Mouse (Mus musculus) myocyte (in vitro differentiated cells): ENCODE measurements at regions not wholly inside any gene's neighbourhood (a gene's known extent, or its start where the extent isn't known, plus 50 kb on each side); places are given as distances from the start of the nearest gene placed in this dataset.

Experiments
- CEBPB ChIP-seq: IDR thresholded peaks from 2 replicates; pipeline ENCODE4 v1.6.1; 2011; ENCODE audit warnings: mild to moderate bottlenecking, moderate library complexity; ENCODE audit not compliant: poor library complexity, insufficient read depth, severe bottlenecking
- E2F4 ChIP-seq: IDR thresholded peaks from one replicate; pipeline ENCODE4 v1.6.1; 2011; ENCODE audit warnings: mild to moderate bottlenecking, control low read depth, moderate library complexity; ENCODE audit not compliant: insufficient read depth
- MAX ChIP-seq: IDR thresholded peaks from one replicate; pipeline ENCODE4 v1.6.1; 2011; ENCODE audit warnings: low read depth, mild to moderate bottlenecking, control low read depth
- MYOD1 ChIP-seq, 3 experiments: IDR thresholded peaks; one replicate each; pipeline ENCODE4 v1.6.1; 2011; ENCODE audit warnings: control low read depth in 2 of 3, low read depth in 2 of 3, mild to moderate bottlenecking in 2 of 3, moderate library complexity in 1 of 3; ENCODE audit not compliant: insufficient read length in 2 of 3, control insufficient read depth in 1 of 3
- MYOG ChIP-seq, 3 experiments: IDR thresholded peaks; one replicate each; pipeline ENCODE4 v1.6.1; 2011; ENCODE audit warnings: control low read depth in 2 of 3, low read depth in 2 of 3, mild to moderate bottlenecking in 2 of 3; ENCODE audit not compliant: insufficient read length in 2 of 3, control insufficient read depth in 1 of 3, insufficient read depth in 1 of 3
- POLR2A ChIP-seq: IDR thresholded peaks from one replicate; pipeline ENCODE4 v1.6.1; 2011; ENCODE audit warnings: low read depth, mild to moderate bottlenecking, control low read depth, moderate library complexity; ENCODE audit not compliant: insufficient read length
- POLR2AphosphoS2 ChIP-seq: IDR thresholded peaks from one replicate; pipeline ENCODE4 v1.6.1; 2011; ENCODE audit warnings: low read depth, control low read depth; ENCODE audit not compliant: insufficient read length
- REST ChIP-seq: IDR thresholded peaks from one replicate; pipeline ENCODE4 v1.6.1; 2011; ENCODE audit warnings: mild to moderate bottlenecking, control low read depth, moderate library complexity; ENCODE audit not compliant: insufficient read depth, insufficient read length
- TCF12 ChIP-seq: IDR thresholded peaks from one replicate; pipeline ENCODE4 v1.6.1; 2011; ENCODE audit warnings: mild to moderate bottlenecking, control low read depth; ENCODE audit not compliant: poor library complexity, insufficient read depth, severe bottlenecking
- TCF3 ChIP-seq: IDR thresholded peaks from one replicate; pipeline ENCODE4 v1.6.1; 2011; ENCODE audit warnings: low read depth, control low read depth; ENCODE audit not compliant: insufficient read length
- USF1 ChIP-seq: IDR thresholded peaks from one replicate; pipeline ENCODE4 v1.6.1; 2011; ENCODE audit warnings: low read depth, mild to moderate bottlenecking, control low read depth, moderate library complexity

DNA sequence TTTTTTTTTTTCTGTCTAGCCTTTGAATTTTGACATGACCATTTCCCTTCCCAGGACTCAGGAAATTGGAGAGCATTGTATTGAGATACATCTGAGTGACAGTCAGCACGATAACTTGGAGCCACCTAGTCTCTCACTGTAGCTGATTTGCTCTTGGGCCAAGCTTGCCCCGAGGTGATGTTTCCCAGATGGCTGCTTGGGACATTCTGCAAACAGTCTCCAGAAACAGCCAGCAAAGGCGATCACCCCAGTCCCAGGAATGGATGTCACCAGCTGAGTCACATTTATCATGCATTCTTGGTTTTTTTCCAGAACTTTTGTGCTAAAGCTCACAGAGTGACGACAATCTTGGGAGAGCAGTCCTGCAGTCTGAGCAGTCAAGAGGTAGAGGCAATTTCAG, 119.4 kb downstream of the Cog6 start:
- no peak for TF ChIP-seq POLR2A
- no peak for TF ChIP-seq TCF12
- TF ChIP-seq MYOG (IDR thresholded peaks at IDR 0.05; ENCODE audit: control insufficient read depth in 1 of 3, insufficient read depth in 1 of 3, insufficient read length in 2 of 3, low read depth in 2 of 3) = no peak
- no peak for TF ChIP-seq USF1
- TF ChIP-seq CEBPB = no peak
- TF ChIP-seq POLR2AphosphoS2 = no peak
- no peak for TF ChIP-seq E2F4
- TF ChIP-seq REST = no peak
- no peak for TF ChIP-seq TCF3
- TF ChIP-seq MAX = no peak
- TF ChIP-seq MYOD1 (IDR thresholded peaks at IDR 0.05; ENCODE audit: control insufficient read depth in 1 of 3, insufficient read length in 2 of 3, low read depth in 2 of 3) = no peak
